Mouse (Mus musculus): ENCODE results near the gene Vwa3b.

The Vwa3b gene

DNA sequence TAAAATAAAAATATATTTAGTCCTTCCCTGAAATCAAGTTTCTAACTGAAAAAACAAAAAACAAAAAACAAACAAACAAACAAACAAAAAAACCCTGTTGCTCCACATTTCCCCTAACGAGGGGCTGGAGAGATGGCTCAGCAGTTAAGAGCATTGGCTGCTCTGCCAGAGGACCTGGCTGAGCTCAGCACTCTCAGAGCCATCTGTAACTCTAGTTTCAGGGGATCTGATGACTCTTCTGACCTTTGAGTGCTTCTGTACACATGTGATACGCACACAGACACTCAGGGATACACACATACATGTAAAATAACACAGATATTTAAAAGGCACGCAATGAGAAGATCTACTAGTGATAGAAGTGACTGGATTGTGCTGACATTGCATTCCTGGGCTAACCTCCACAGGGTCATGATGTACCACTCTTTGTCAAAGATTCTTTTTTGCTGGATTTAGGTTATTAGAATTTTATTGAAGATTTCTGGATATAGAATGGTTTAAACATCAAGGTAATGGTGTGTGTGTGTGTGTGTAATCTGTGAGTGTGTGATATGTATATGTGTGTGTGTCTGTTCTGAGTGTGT, 14.7 kb upstream of the Vwa3b start:
- no peak for DNase-seq

DNA sequence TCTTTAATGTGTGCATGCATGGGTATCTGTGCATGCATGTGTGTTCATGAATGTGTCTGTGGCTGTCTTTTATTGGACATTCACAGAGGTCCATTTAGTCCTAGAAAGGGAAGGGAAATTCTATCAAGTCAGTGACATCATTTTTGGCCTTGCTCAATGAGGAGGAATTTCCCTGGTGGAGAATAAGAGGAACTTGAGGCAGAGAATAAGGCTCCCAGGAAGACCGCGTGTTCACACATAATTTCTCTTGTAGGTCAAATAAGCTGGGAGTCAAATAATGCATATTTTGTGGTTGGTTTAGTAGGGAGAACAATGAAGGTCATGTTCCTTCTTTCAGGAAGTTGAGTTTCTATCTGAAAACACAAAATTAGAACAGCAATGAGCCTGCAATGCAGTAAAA, 13.4 kb upstream of the Vwa3b start:
- DNase-seq: no peak

DNA sequence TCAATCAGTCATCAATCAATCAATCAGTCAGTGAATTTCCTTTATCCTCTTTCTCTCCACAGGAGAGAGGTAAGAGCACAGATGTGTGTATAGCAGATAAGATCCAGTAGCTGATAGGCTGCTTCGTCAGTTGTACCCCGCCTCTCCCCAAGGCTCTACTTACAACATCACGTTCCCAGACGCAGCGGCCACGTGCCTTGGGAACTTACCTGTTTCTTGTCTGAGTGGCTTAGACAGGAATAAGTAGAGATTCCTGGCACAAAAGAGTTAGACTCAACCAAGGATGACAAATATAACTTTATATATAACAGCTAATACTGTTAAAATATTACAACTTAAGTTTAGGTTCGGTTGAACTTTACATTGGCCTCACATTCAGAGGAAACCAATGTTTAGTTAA, 12.7 kb upstream of the Vwa3b start:
- DNase-seq: peak; percentile 96

DNA sequence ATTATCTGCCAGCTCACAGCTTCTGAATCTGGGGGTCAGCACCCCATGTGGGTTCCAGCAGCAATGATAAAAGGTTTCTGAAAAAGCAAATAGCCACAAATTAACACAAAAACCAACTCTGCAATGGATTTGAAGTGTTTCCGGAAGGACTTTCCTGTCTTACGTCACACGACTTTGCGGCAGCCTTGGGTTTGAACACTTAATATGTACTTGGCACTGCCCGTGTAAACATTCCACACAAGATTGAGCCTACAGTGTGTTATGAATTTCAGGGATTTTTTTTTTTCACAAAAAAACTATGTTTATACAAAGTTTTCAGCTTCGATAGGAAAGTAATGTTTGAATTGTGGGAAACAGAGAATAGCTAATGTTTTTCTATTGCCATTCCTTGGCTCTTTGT, 7.4 kb upstream of the Vwa3b start:
- peak; percentile 37 for DNase-seq

DNA sequence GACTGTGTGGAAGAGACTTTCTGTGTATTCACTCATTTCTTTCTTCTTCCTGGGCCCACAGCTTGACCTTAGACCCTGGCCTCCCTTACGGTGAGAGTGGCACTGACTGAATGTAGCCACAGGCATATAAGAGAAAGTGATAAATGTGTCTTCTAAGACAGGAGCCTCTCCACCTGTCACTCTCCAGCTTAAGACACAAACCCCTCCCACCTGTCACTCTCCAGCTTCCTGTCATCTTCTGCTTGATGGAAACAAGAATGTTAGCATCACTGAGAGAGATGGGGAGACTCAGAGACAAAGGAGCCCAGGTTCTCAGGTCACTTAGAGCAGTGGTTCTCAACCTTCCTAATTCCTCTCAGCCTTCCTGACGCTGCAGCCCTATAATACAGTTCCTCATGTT, 3.7 kb upstream of the Vwa3b start:
- DNase-seq: peak; percentile 15

DNA sequence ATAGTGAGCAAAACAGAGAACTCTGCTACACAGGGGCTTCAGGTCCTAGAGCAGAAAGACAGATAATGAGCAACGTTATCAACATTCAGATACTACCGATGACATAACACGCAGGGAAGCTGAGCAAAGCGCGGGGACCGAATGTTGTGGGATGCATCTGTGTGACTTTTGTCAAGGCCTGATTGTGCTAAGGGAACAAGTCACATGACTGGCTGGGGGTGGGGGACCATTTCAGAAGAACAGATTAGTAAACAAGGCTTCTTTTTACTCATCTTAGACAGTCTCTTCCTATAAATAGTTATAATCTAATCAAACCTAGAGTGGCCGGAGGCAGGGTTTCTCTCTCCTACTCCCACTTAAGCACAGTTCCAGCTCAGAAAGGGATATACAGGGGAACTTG, 1.7 kb upstream of the Vwa3b start:
- peak; percentile 30 for DNase-seq

DNA sequence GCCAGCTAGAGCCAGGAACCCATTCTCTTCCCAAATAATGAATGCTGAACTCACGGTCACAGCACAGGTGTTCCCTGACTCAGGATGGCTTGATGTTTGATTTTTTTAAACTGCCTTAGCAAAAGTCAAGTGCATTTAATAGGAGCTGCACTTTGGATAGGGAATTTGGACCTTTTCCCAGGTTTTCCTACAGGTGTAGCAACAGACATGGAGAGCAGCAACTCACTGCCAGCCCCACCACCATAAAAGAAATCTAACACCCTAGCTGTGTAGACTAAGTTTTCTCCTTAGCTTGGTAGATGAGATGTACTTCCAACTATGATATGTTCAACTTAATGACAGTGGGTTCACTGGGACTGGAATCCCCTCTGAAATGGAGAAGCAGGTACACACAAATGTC, 1.0 kb upstream of the Vwa3b start:
- peak; percentile 61 for DNase-seq

DNA sequence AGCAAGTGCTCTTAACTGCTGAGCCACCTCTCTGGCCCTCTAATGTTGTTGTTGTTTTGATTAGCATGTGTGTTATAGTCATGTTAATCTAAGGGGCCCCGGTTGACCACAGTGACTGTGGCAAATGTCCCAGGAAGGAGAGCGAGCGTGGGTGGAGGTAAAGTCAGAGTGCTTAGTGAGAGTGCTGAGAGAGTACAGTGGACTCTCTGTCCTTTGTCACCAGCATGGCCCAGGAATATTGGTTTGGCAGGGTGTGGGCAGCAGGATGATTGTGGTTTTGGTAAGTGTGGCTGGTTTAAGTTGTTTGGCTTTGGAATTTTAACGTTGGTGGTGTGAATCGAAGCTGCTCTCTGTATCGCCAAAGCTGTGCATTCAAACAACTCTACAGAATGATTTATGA, 470 bp downstream of the Vwa3b start:
- peak; percentile 44 for DNase-seq

DNA sequence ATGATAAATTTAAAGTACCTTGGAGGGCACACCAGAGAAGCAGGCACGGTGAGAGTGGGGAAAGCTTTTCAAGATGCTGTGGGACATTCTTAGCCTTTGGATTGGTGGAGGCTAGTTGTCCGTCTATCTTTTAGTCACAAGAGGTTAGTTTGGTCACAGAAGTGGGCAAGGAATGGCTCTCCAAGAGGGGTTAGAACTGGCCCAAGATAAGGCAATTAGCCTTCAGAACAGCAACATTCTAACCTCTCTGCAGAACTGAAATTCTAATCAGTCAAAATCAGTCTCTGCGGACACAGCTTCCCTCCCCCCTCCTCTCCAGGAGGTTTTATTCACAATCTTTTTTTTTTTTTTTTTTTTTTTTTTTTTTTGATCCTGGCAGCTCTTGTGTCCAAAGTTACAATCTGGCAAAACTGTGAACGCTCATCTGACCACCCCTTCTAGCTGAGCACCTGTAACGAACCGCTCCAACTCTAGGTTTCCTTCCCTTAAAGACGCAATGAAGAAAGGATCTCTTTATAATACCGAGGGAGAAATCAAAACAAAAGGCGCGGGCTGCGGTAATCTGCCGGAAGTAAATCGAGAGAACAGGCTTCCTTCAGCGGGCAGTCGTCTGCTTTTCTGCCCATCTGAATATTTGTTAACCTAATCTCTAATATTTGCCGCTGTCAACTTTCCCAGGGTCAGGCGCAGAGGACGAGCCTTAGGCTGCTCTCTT, 2.2 kb downstream of the Vwa3b start:
- peak; percentile 31 for DNase-seq

DNA sequence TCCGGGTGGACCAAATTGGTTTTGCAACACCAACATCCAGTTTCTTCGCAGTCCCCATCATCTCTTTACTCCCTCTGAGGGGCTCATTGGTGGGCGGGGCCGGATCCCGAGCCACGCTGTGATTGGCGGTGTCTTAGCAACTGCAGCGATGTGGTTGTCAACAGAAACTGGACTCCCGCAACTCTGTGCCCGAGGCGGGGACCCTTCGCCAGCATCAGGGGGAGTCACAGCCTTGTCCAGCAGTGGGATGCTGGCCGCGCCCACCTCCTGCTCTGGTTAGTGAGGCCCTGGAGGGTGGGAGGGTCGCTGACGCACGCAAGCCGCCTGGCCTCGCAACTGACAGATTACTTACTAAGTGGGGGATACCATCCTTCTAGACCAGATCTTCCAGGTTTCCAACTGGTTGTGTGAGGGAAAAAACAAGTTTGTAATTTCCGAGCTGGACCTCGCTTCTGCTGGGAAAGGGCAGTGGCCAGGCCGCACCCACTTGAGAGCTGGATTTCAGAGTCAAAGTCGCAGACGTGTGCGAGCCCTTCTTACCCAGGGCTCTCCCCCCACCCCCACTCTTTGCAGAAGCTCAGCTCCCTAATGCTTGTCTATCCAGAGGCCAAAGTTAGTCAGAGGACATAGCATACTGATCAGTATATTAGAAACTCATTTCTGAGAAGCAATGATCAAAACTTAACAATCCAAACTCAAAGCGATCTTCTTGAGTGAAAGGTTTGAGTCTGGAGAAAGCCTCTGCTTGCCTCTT, 2.9 kb downstream of the Vwa3b start:
- peak; percentile 99 for DNase-seq

DNA sequence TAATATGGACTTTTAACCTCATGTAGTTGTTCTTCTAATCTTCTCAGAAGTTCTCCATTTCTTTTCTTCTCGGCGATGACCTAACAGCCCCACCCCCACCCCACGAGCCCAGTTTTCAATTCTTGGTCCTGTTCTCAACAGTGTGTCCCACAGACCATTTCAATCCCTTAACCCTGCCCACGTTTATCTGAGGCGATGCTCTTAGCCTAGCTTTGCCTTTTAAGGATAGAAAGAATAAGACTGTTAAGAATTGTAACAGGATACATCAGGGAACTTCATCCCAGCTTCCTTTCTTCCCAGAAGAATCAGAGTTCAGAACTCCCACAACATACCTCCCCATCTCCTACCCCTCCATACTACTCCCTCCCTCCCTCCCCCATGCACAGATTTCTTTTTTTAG, 3.5 kb downstream of the Vwa3b start:
- peak; percentile 61 for DNase-seq

DNA sequence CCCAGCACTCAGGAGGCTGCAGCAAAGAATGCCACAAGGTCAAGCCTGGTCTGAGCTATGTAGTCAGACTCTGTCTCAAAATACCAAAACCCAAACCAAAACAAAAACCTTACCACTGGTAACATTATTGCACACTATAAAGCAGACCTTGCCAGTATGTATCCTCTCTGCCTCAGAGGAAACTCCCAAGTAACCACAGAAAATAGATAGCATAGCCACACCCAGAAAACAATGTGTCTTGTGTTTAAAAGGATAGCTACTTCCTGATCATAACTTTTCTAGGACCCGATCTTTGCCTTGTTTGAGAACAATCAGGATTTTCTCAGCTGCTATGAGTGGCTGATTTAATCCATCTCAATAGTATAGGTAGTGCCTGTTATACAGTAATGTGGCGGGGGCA, 4.3 kb downstream of the Vwa3b start:
- DNase-seq: no peak

DNA sequence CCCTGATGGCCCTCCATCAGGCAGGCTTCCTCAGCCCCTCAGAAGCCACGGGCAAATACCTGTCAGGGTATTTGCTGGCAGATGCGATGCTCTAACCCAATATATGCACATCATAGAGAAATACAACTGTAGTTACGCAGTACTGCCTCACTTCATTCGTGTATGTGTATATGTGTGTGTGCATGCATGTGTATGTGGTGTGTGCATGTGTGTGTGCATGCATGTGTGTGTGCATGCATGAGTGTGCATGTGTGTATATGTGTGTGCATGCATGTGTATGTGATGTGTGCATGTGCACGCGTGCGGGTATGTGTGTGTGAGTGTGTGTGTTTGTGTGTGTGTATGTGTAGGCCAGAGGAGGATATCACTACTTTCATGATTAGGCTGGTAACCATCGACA, 9.5 kb downstream of the Vwa3b start:
- peak; percentile 66 for DNase-seq

DNA sequence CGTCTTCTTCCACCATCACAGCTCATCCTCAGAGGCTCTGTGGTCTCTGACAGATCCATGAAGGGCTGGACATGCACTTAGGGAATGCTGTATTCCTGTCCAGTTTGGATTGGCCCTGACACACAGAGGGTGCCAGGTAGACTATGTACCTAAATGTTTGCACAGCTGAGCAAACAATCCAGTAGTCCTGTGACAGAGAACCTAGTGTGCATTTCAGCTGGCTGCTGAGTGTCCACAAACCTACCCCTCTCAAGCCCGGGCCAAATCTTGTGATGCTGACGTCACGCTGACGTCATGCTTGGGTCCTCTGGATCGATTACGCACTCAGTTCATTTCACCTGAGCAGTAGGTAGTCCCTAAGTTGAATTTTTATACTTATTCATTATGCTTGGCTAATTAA, 14.7 kb downstream of the Vwa3b start:
- DNase-seq: peak; percentile 35

DNA sequence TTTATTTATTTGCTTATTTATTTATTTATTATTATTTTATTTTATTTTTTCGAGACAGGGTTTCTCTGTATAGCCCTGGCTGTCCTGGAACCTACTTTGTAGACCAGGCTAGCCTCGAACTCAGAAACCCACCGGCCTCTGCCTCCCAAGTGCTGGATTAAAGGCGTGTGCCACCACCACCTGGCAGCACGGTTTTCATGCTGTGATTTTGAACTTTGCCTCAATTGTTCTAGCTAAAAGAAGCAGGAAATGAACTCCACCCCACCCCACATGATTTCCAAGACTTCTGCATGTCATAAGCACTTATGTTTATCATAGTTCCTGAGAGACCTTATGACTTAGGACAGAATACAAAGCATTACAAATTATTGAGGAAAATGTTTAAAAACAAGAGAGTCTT, 15.5 kb downstream of the Vwa3b start:
- peak; percentile 77 for DNase-seq

DNA sequence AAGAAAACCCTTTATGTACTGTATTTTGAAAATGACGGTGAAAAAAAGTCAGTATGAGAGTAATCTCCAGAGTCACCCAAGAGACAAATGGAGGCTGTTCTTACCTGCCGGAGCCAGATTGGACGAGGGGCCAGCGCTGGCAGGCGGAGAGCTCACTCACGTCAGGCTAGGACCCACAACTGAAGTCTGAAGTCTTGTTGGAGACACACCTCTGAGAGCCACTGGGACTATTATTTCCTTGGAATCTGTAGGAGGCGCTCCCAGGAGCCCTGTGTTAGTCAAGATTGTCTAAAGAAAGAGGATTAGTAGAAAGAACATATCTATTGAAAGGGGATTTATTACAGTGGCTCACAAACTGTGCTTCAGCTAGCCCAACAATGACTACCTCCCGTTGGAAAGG, 16.4 kb downstream of the Vwa3b start:
- DNase-seq: peak; percentile 59

DNA sequence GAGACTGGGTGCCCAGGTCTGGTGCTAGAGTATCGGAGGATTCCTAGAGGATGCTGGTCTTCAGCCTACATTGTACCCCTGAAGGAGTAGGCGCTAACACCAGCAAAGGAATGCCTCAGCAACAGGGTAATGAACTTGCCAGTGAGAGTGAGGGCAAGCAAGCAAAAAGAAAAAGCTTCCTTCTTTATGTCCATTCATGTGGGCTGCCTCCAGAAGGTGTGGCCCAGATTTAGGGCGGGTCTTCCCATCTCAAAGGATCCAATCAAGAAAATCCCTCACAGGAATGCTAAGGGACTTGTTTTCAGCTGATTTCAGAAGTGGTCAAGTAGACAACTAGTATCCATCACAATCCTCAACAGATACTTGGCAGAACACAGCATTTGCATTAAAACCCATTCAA, 16.8 kb downstream of the Vwa3b start:
- peak; percentile 43 for DNase-seq

DNA sequence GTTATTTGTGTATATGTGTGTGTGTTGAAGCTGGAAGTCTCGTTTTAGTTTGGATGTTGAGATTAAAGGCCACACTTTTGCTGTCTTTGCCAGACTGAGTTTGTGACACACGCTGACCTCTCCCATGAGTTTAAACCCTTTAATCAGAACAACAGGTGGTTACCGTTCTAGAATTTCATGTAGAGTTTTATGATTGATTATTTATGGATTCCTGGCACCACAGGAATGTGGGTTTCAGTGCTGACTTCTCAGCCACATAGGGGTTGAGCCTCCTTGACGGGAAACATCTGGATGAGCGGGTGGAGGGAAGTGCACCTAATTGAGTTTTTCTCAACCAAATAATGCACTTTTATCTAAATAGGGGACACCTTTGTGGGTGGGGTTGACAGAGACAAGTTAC, 19.1 kb downstream of the Vwa3b start:
- peak; percentile 34 for DNase-seq

DNA sequence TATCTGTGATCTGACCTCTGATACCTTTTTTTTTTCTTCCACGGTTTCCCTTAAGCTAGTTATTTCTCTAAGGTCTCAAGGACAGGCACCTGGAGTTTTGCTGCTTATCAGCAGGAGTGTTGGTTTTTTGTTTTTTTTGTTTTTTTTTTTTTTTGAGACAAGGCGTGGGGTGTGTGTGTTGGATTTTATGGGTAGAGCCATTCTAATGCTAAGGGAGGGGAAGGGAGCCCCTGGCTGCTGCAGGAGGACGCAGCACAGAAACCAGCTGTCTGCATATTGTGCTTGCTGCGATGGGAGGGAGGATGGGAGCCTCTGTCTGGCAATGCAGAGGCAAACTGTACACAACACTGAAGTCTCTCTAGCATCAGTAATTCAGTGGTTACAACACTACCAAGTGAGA, 22.8 kb downstream of the Vwa3b start:
- peak; percentile 21 for DNase-seq

DNA sequence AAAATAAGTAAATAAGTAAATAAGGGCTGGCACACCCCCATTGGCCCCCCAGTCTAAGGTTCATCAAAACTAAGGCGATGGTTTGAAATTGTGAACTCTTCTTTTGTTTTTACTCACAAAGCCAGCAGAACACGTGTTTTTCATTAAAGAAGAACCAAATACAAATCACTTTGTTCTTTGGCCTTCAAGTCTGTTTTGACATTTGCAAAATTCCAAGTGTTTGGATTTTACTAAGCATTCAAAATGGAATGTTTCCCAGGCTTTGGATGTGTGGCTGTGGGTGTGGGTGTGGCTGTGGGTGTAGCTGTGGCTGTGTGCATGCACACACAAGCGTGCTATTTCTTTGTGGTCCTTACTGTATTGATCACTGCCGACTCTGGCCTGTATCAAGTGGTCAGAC, 27.3 kb downstream of the Vwa3b start:
- peak; percentile 56 for DNase-seq

DNA sequence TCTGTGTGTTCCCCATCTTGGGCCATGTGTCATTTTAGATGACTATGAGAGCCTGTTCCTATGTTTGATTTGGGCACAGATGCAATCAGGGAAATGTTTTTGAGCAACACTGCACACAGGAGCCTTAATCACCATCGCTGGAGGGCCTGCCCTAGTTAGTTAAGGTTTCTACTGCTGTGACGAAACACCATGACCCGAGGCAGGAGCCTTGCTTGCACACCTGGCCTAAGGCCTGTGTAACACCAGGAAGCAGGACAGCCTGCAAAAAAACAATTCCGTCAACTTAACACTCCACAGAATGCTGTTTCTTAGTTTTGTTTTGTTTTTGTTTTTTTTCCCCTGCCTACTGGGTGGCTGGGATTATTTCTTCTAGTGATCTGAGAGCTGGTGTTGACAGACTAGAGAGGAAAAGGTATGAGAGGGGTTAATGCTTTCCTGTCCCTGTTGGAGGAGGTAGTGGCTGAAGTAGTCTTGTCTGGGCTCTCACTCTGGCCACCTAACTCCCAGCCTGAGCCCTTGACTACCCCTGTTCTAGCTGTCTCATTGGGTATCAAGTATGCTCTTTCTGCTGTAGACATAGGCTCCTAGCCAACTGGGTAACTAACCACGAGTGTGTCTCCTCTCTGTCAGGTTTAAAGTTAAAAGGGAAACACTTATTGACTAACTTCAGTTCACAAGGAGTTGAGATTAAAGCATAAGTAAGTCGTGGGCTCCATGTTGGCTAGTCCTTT, 30.6 kb downstream of the Vwa3b start:
- peak; percentile 40 for DNase-seq

DNA sequence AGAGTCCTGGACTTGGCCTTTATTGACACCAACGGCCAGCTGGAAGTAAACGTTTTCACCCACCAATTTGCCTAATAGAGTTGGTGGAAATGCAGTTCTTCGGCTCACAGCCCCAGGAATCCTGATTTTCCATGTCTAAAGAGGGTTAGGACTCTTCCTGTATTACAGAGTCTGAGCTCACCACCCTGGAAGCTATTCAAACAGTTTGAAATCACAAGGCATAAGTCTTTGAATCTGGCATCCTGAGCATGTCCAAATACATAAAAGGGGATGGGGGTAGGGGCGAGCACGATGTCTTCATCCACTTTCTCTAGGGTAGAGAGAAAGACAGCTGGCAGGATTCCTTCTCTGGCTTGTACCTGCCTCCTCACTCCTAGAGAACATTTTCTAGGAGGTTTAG, 34.5 kb downstream of the Vwa3b start:
- peak; percentile 58 for DNase-seq

DNA sequence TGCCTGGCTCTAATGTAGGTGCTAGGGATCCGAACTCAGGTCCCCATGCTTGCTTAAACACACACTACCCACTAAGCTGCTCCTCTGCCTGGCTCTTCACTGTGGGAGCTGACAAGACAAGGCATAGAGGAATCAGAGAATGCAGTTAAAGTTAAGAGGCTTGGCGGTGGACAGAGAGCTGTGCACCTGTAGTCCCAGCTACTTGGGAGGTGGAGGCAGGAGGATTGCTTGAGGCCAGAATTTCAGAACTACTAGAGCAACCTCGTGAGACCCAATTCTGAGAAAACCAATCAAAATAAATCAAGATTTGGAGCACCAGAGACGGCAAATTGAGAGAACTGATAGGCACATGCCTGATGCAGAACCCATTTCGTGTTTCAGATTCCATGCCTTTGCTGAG, 36.7 kb downstream of the Vwa3b start:
- peak; percentile 60 for DNase-seq

DNA sequence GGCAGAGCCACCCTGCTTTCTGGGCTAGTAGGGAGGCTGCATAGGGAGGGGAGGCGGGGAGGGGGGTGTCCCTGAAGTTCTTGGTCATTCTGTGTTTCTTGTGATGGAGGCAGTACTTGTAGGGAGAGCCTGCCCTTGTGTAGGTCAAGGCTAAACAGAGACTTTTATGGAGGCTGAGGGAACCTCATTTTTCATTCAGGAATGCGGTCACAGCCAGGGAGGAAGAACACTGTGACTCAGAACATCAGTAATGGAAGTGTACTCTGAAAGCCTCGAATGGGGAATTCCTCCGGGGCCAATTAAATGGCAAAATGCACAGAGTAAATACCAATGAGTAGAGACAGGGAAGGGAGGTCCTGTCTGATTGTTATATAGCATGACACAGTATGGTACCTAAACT, 37.4 kb downstream of the Vwa3b start:
- peak; percentile 27 for DNase-seq
